29 mouse cellular contexts compared by ENCODE assay signal in the genomic region with DNA sequence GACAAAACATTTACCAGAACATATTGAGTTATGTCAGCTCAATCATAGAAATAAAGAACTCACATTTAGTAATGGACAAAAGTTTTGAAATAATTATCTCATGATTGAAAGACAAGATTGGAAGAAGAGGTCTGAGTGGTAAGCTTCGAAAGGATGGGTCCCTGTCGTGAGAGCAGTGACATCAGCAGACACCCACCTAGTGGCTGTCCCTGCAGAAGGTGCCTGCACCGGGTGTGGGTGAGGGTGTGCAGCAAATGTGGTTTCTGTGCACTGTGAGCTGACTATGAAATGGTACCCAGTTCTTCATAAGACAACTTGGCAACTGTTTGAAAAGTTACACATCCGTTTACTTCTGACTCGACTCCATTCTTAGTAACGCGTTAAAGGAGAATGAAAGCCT.
A peak's percentile ranks its signal among the peaks of the same experiment; 100 is the strongest.
DNase-seq lines count a peak whose midpoint lies in the region; ATAC-seq and TF ChIP-seq lines count a peak whose summit lies in the region.
"Had no signal": no experiment of that assay in that cellular context is flagged by ENCODE, and none has a peak within 500 bp of the region (broad histone marks: within the 10 kb centered on the region; RNA-seq: fewer than 3 reads in every experiment).

No protein-coding gene starts in this region.

- 87% methylated on average over 7 of the region's 7 CpGs for WGBS in limb, embryonic 14.5 days
- 91% methylated on average over 7 of the region's 7 CpGs for WGBS in limb, embryonic 10.5 days

- H3K36me3 ChIP-seq in limb, embryonic 14.5 days (ENCODE audit: control insufficient read depth, insufficient read depth, low read length) = no peaks in the 10 kb centered on the region
- peaks cover 18% of the 10 kb centered on the region for H3K36me3 ChIP-seq in limb, embryonic 10.5 days
- H3K36me3 ChIP-seq: embryonic facial prominence, embryonic 13.5 days; embryonic facial prominence, embryonic 15.5 days; G1E had no signal

- H3K4me1 ChIP-seq in limb, embryonic 14.5 days (ENCODE audit: control insufficient read depth, insufficient read depth, low read length) = peaks cover 3% of the 10 kb centered on the region
- H3K4me1 ChIP-seq in limb, embryonic 10.5 days = peaks cover 15% of the 10 kb centered on the region

- DNase-seq in frontal cortex, postnatal 25 days (ENCODE audit: low spot score in 2 of 2) = no peak
- no peak for DNase-seq in limb, embryonic 14.5 days (ENCODE audit: low spot score)
- DNase-seq in limb, embryonic 10.5 days (ENCODE audit: low spot score) = no peak
- DNase-seq in right cerebral cortex, adult 18-20 months = peak; percentile 12
- no peak for DNase-seq in right cerebral cortex, postnatal 25 days
- DNase-seq: adrenal gland, adult 8-10 months; adrenal gland, postnatal 14 days; adrenal gland, postnatal 36 days; B cell, adult 2 months; cerebellum, adult 11 months; cerebellum, adult 18-20 months; cerebellum, adult 8-10 months; cerebellum, adult 9-11 months; cerebellum, postnatal 14 days; cerebellum, postnatal 36 days; embryo, embryonic 11 days; forebrain, postnatal 0 days had no signal

- H3K27ac ChIP-seq in limb, embryonic 14.5 days (replicated peaks; ENCODE audit: low read depth, low read length) = 0 out of 2 replicates have a peak overlapping the region, but pooled peaks have one; percentile 3
- no peak overlapping the region for H3K27ac ChIP-seq in limb, embryonic 10.5 days
- H3K27ac ChIP-seq: embryonic facial prominence, embryonic 13.5 days; embryonic facial prominence, embryonic 15.5 days; forebrain, embryonic 10.5 days; forebrain, embryonic 12.5 days had no signal

- no peak overlapping the region for H3K4me2 ChIP-seq in limb, embryonic 14.5 days (replicated peaks; ENCODE audit: low read depth, low read length, severe bottlenecking)
- H3K4me2 ChIP-seq: embryonic facial prominence, embryonic 13.5 days; embryonic facial prominence, embryonic 15.5 days; forebrain, embryonic 12.5 days had no signal

- H3K4me3 ChIP-seq in limb, embryonic 14.5 days (replicated peaks; ENCODE audit: low read length) = no peak overlapping the region
- H3K4me3 ChIP-seq in limb, embryonic 10.5 days = no peak overlapping the region
- H3K4me3 ChIP-seq: embryonic facial prominence, embryonic 13.5 days; embryonic facial prominence, embryonic 15.5 days; erythroblast, embryonic 14.5 days; forebrain, embryonic 10.5 days; forebrain, embryonic 12.5 days had no signal

- no peak overlapping the region for H3K9ac ChIP-seq in limb, embryonic 14.5 days (ENCODE audit: low read depth, low read length, severe bottlenecking)
- H3K9ac ChIP-seq: embryonic facial prominence, embryonic 13.5 days; embryonic facial prominence, embryonic 15.5 days; forebrain, embryonic 12.5 days; forebrain, postnatal 0 days had no signal

- no peak for TF ChIP-seq POLR2A in limb, embryonic 14.5 days (IDR thresholded peaks at IDR 0.05; ENCODE audit: borderline replicate concordance, extremely low read depth, insufficient read depth, insufficient read length)

- H3K27me3 ChIP-seq in limb, embryonic 14.5 days (ENCODE audit: control insufficient read depth, insufficient read depth, low read length) = no peaks in the 10 kb centered on the region
- H3K27me3 ChIP-seq in limb, embryonic 10.5 days (ENCODE audit: low read depth, poor library complexity, severe bottlenecking) = no peaks in the 10 kb centered on the region
- H3K27me3 ChIP-seq: CH12.LX; embryonic facial prominence, embryonic 13.5 days; embryonic facial prominence, embryonic 15.5 days; forebrain, embryonic 12.5 days; Patski had no signal

- no peaks in the 10 kb centered on the region for H3K9me3 ChIP-seq in limb, embryonic 14.5 days (ENCODE audit: control insufficient read depth, low read length)
- H3K9me3 ChIP-seq in limb, embryonic 10.5 days (replicated peaks) = no peaks in the 10 kb centered on the region
- H3K9me3 ChIP-seq: embryonic facial prominence, embryonic 13.5 days; embryonic facial prominence, embryonic 15.5 days; forebrain, embryonic 10.5 days; G1E had no signal

- ATAC-seq in frontal cortex, adult (ENCODE audit: low TSS enrichment) = peak; percentile 88; the same call in 1 of the 2 replicates
- ATAC-seq in limb, embryonic 14.5 days (ENCODE audit: low FRiP score, low read depth) = no peak
- ATAC-seq: activated CD4-positive, CD25-positive, alpha-beta regulatory T cell, adult 4 months; CD4-positive, CD25-positive, alpha-beta regulatory T cell, adult 4 months; forebrain, embryonic 14.5 days; forebrain, postnatal 0 days; Patski had no signal
